Mouse (Mus musculus) spleen, embryonic (tissue): ENCODE measurements at regions not wholly inside any gene's neighbourhood (a gene's known extent, or its start where the extent isn't known, plus 50 kb on each side); places are given as distances from the start of the nearest gene placed in this dataset.

Experiments used
- CTCF ChIA-PET: fragments of 350-600 bp; sonication (Branson Sonifier 250); formaldehyde crosslinking; loops from one replicate; lab custom pipeline; 2022; lab: Charles Lee

DNA sequence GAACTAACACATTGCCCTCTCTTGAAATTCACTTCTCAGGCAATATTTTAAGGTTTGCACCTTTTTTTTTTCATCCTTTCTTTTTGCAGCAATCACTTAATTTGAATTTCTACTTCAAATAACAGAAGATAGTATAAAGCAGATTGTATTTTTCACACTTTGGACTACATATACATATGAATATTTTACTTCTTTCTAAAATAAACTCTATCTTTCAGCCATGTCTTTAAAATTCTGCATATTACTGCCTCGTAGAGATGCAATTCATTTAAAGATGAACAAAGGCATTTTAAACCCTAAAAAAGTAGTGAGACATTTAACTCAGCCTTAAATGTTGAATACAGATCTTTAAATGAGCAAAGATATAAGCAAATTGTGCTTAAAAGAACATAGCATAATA, 739.1 kb upstream of the Cdh10 start:
- CTCF ChIA-PET, result no interaction called here
